Mouse (Mus musculus): ENCODE measurements around the gene Fgfr2.

The Fgfr2 gene

GRCm38 (mm10) chr7:130897201-130897600 lies 2225.9 kb downstream of the Fgfr2 start:
- in situ Hi-C loops (cut with MseI, MboI), result no loop called here

- in situ Hi-C loops (cut with MseI, MboI), result no loop called here
Measured at GRCm38 (mm10) chr7:130896064-130896463, 2227.1 kb downstream of the Fgfr2 start.

GRCm38 (mm10) chr7:130895618-130895945 lies 2227.6 kb downstream of the Fgfr2 start:
- in situ Hi-C loops (cut with MseI, MboI), result no loop called here

- in situ Hi-C loops (cut with MseI, MboI), result no loop called here
Measured at GRCm38 (mm10) chr7:130894931-130895617, 2228.1 kb downstream of the Fgfr2 start.

- in situ Hi-C loops (cut with MseI, MboI), result no loop called here
Measured at GRCm38 (mm10) chr7:130892973-130893372, 2230.2 kb downstream of the Fgfr2 start.

GRCm38 (mm10) chr7:130890871-130891270 lies 2232.3 kb downstream of the Fgfr2 start:
- in situ Hi-C loops (cut with MseI, MboI), result no loop called here

GRCm38 (mm10) chr7:130887946-130888345 lies 2235.2 kb downstream of the Fgfr2 start:
- in situ Hi-C loops (cut with MseI, MboI), result no loop called here

- in situ Hi-C loops (cut with MseI, MboI), result no loop called here
Measured at GRCm38 (mm10) chr7:130886246-130886645, 2236.9 kb downstream of the Fgfr2 start.

GRCm38 (mm10) chr7:130884161-130884560 lies 2239.0 kb downstream of the Fgfr2 start:
- in situ Hi-C loops (cut with MseI, MboI), result no loop called here

GRCm38 (mm10) chr7:130867256-130867655 lies 2255.9 kb downstream of the Fgfr2 start:
- in situ Hi-C loops (cut with MseI, MboI), result no loop called here

- in situ Hi-C loops (cut with MseI, MboI), result no loop called here
Measured at GRCm38 (mm10) chr7:130866640-130867039, 2256.5 kb downstream of the Fgfr2 start.

GRCm38 (mm10) chr7:130865613-130866591 lies 2257.2 kb downstream of the Fgfr2 start, which contains the start of gene Plekha1:
Gene Plekha1, plus strand, starts transcription at chr7:130865756.
- in situ Hi-C loops (cut with MseI, MboI), result no loop called here

GRCm38 (mm10) chr7:130864711-130865110 lies 2258.4 kb downstream of the Fgfr2 start:
- in situ Hi-C loops (cut with MseI, MboI), result no loop called here

- in situ Hi-C loops (cut with MseI, MboI), result no loop called here
Measured at GRCm38 (mm10) chr7:130862501-130862900, 2260.6 kb downstream of the Fgfr2 start.

- in situ Hi-C loops (cut with MseI, MboI), result no loop called here
Measured at GRCm38 (mm10) chr7:130860721-130861142, 2262.4 kb downstream of the Fgfr2 start.

GRCm38 (mm10) chr7:130859926-130860325 lies 2263.2 kb downstream of the Fgfr2 start:
- in situ Hi-C loops (cut with MseI, MboI), result no loop called here

GRCm38 (mm10) chr7:130857973-130858372 lies 2265.2 kb downstream of the Fgfr2 start:
- in situ Hi-C loops (cut with MseI, MboI), result no loop called here

- in situ Hi-C loops (cut with MseI, MboI), result no loop called here
Measured at GRCm38 (mm10) chr7:130855681-130856080, 2267.5 kb downstream of the Fgfr2 start.

- in situ Hi-C loops (cut with MseI, MboI), result no loop called here
Measured at GRCm38 (mm10) chr7:130854684-130855292, 2268.4 kb downstream of the Fgfr2 start.

- in situ Hi-C loops (cut with MseI, MboI), result no loop called here
Measured at GRCm38 (mm10) chr7:130847164-130847718, 2275.9 kb downstream of the Fgfr2 start.

GRCm38 (mm10) chr7:130839380-130840100 lies 2283.6 kb downstream of the Fgfr2 start:
- in situ Hi-C loops (cut with MseI, MboI), result no loop called here

Measured in mouse trophoblast stem cell (cell line).